Mouse (Mus musculus) brain, embryonic 14.5 days (tissue): ENCODE measurements around the gene Cmip.

Source experiments
- CTCF ChIP-seq: fragments of 200-500 bp; IDR thresholded peaks from 2 replicates; pipeline ENCODE4 v1.5.1; 2012; ENCODE audit warnings: inconsistent platforms, mild to moderate bottlenecking, moderate library complexity, borderline replicate concordance; ENCODE audit not compliant: insufficient read depth, insufficient read length; ENCODE audit errors: extremely low read depth
- POLR2A ChIP-seq: fragments of 200-500 bp; IDR thresholded peaks from 2 replicates; pipeline ENCODE4 v1.6.1; 2012; ENCODE audit warnings: mild to moderate bottlenecking, inconsistent platforms, borderline replicate concordance; ENCODE audit not compliant: poor library complexity, insufficient read depth, insufficient read length, severe bottlenecking; ENCODE audit errors: extremely low read depth

- TF ChIP-seq CTCF (peak; percentile 50), POLR2A (no peak)
Measured at GRCm38 (mm10) chr8:117379131-117379530, 122.3 kb downstream of the Cmip start.
